Mouse (Mus musculus): ENCODE measurements around the gene Tmco1. TPM values are rescaled to one million over a fixed set of nuclear protein-coding genes. Genes with fewer than 3 reads are reported as not detected.

Gene Tmco1
- polyA plus RNA-seq, 1 experiment, result 20.5 TPM

DNA sequence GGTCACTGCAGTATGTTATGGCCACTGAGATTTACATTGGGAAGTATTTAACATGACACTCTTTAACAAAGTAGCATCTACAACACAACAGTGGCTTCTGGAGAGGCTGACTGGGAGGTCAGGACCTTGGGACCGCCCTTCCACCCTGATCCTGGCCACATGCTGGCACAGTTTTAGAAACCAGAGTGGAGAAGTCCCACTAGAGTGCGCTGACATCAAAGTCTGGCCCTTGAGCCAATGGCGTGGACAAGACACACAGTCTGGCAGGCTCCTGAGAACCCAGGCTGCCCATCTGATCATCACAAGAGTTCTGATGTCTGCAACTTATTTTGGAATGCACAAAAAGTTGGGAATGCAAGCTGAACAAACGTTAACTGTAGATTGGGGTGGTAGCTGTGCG lies 71.6 kb downstream of the Tmco1 start:
- H3K27ac ChIP-seq (ENCODE audit: insufficient read depth, low read depth, low read length), result peak overlapping the region; percentile 9; the same call in 1 of the 2 replicates
- TF ChIP-seq CTCF (IDR thresholded peaks at IDR 0.05; ENCODE audit: extremely low read depth, insufficient read length, insufficient replicate concordance, low read depth, low read length), result no peak
- no peak for TF ChIP-seq POLR2A (IDR thresholded peaks at IDR 0.05; ENCODE audit: low read depth, low read length)
- H3K4me3 ChIP-seq (ENCODE audit: low read depth, low read length), result no peak overlapping the region
- 87% methylated on average over 5 of the region's 5 CpGs for WGBS
- peaks cover 22% of the 10 kb centered on the region for H3K36me3 ChIP-seq (ENCODE audit: control insufficient read depth, insufficient read depth, low read length)
- no peaks in the 10 kb centered on the region for H3K27me3 ChIP-seq (ENCODE audit: control insufficient read depth, insufficient read depth, low read length)
- peaks cover 61% of the 10 kb centered on the region for H3K4me1 ChIP-seq (ENCODE audit: control insufficient read depth, insufficient read depth, insufficient read length, low read length)

- peak overlapping the region; percentile 11; the same call in 1 of the 2 replicates for H3K27ac ChIP-seq (ENCODE audit: insufficient read depth, low read depth, low read length)
- H3K36me3 ChIP-seq (ENCODE audit: control insufficient read depth, insufficient read depth, low read length), result peaks cover 20% of the 10 kb centered on the region
- 92% methylated on average over 2 of the region's 2 CpGs for WGBS
- no peaks in the 10 kb centered on the region for H3K27me3 ChIP-seq (ENCODE audit: control insufficient read depth, insufficient read depth, low read length)
- H3K4me3 ChIP-seq (ENCODE audit: low read depth, low read length), result no peak overlapping the region
- TF ChIP-seq CTCF (IDR thresholded peaks at IDR 0.05; ENCODE audit: extremely low read depth, insufficient read length, insufficient replicate concordance, low read depth, low read length) (no peak), POLR2A (IDR thresholded peaks at IDR 0.05; ENCODE audit: low read depth, low read length) (no peak)
- peaks cover 64% of the 10 kb centered on the region for H3K4me1 ChIP-seq (ENCODE audit: control insufficient read depth, insufficient read depth, insufficient read length, low read length)
Observed at GRCm38 (mm10) chr1:167380223-167380622, 72.0 kb downstream of the Tmco1 start.

GRCm38 (mm10) chr1:167381050-167382015 lies 73.2 kb downstream of the Tmco1 start:
- Histone ChIP-seq H3K4me3 (ENCODE audit: low read depth, low read length) (no peak overlapping the region), H3K36me3 (ENCODE audit: control insufficient read depth, insufficient read depth, low read length) (peaks cover 9% of the 10 kb centered on the region), H3K4me1 (ENCODE audit: control insufficient read depth, insufficient read depth, insufficient read length, low read length) (peaks cover 61% of the 10 kb centered on the region), H3K27ac (ENCODE audit: insufficient read depth, low read depth, low read length) (peak overlapping the region; percentile 89), H3K27me3 (ENCODE audit: control insufficient read depth, insufficient read depth, low read length) (no peaks in the 10 kb centered on the region)
- 28% methylated on average over 8 of the region's 8 CpGs for WGBS
- no peak for TF ChIP-seq POLR2A (IDR thresholded peaks at IDR 0.05; ENCODE audit: low read depth, low read length)
- no peak for TF ChIP-seq CTCF (IDR thresholded peaks at IDR 0.05; ENCODE audit: extremely low read depth, insufficient read length, insufficient replicate concordance, low read depth, low read length)

GRCm38 (mm10) chr1:167382316-167382715 lies 74.1 kb downstream of the Tmco1 start:
- Histone ChIP-seq H3K4me3 (ENCODE audit: low read depth, low read length) (peak overlapping the region; percentile 2; the same call in 1 of the 2 replicates), H3K4me1 (ENCODE audit: control insufficient read depth, insufficient read depth, insufficient read length, low read length) (peaks cover 60% of the 10 kb centered on the region), H3K27ac (ENCODE audit: insufficient read depth, low read depth, low read length) (peak overlapping the region; percentile 89), H3K36me3 (ENCODE audit: control insufficient read depth, insufficient read depth, low read length) (peaks cover 2% of the 10 kb centered on the region), H3K27me3 (ENCODE audit: control insufficient read depth, insufficient read depth, low read length) (no peaks in the 10 kb centered on the region)
- TF ChIP-seq CTCF (IDR thresholded peaks at IDR 0.05; ENCODE audit: extremely low read depth, insufficient read length, insufficient replicate concordance, low read depth, low read length), result 0 out of 2 replicates have a peak, but pooled peaks have one; percentile 16
- no peak for TF ChIP-seq POLR2A (IDR thresholded peaks at IDR 0.05; ENCODE audit: low read depth, low read length)
- 34% methylated on average over 7 of the region's 7 CpGs for WGBS

DNA sequence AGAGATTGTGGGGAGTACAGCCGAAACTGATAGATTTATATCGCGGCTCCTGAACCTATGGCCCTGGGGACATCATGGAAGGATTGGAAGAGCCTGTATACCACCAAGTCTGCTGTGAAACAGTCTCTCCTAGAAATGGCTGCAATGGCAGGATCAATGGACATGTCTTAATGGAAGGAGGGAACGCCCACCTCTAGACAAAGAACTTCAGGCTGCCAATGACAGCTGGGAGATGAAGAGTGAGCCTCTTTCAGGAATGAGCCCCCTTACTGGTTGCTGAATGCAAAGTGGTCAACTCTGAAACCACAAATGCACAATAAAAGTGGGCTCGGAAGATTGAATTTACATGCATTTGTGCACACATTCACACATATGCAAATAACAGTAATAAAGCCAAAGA lies 74.6 kb downstream of the Tmco1 start:
- Histone ChIP-seq H3K4me1 (ENCODE audit: control insufficient read depth, insufficient read depth, insufficient read length, low read length) (peaks cover 62% of the 10 kb centered on the region), H3K4me3 (ENCODE audit: low read depth, low read length) (no peak overlapping the region), H3K36me3 (ENCODE audit: control insufficient read depth, insufficient read depth, low read length) (no peaks in the 10 kb centered on the region), H3K27me3 (ENCODE audit: control insufficient read depth, insufficient read depth, low read length) (no peaks in the 10 kb centered on the region), H3K27ac (ENCODE audit: insufficient read depth, low read depth, low read length) (peak overlapping the region; percentile 89)
- WGBS, result 53% methylated on average over 5 of the region's 5 CpGs
- TF ChIP-seq CTCF (IDR thresholded peaks at IDR 0.05; ENCODE audit: extremely low read depth, insufficient read length, insufficient replicate concordance, low read depth, low read length), result no peak

DNA sequence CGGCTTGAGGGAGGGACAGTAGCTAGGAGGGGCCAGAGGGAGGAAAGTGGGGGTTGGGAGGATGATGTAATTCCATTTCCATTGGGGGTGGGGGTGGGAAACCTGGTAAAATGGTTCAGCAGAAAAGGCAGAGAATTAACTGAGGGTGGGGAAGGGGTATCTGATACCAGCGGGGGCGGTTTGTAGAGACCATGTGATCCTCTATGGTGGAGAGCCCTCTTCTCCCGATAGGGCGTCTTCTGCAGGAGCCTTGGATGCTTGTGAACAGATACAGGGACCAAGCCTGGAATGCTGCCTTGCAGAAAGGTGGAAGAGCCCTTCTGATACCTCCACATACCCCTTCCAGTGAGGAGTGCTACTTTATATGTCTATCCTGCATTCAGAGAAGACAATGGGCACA lies 75.0 kb downstream of the Tmco1 start:
- Histone ChIP-seq H3K36me3 (ENCODE audit: control insufficient read depth, insufficient read depth, low read length) (no peaks in the 10 kb centered on the region), H3K4me1 (ENCODE audit: control insufficient read depth, insufficient read depth, insufficient read length, low read length) (peaks cover 64% of the 10 kb centered on the region), H3K27ac (ENCODE audit: insufficient read depth, low read depth, low read length) (peak overlapping the region; percentile 91), H3K27me3 (ENCODE audit: control insufficient read depth, insufficient read depth, low read length) (no peaks in the 10 kb centered on the region), H3K4me3 (ENCODE audit: low read depth, low read length) (no peak overlapping the region)
- no peak for TF ChIP-seq CTCF (IDR thresholded peaks at IDR 0.05; ENCODE audit: extremely low read depth, insufficient read length, insufficient replicate concordance, low read depth, low read length)
- TF ChIP-seq POLR2A (IDR thresholded peaks at IDR 0.05; ENCODE audit: low read depth, low read length), result no peak
- 80% methylated on average over 5 of the region's 5 CpGs for WGBS

Other genes starting within 250 kb of the Tmco1 start
- gene Uck2, start 23.1 kb upstream of the Tmco1 start, polyA plus RNA-seq (2012; rRNA removed), result 11.3 and 26.5 TPM in 2 replicates
- 33.8 and 112 TPM in 2 replicates for gene Aldh9a1, start 41.6 kb downstream of the Tmco1 start, polyA plus RNA-seq (2012; rRNA removed)
- 1,045 and 1,081 TPM in 2 replicates for gene Mgst3, start 85.5 kb downstream of the Tmco1 start, polyA plus RNA-seq (2012; rRNA removed)
- gene Lrrc52, start 158.4 kb downstream of the Tmco1 start, polyA plus RNA-seq (2012; rRNA removed), result not detected in 2 replicates